Mouse (Mus musculus): ENCODE measurements around the gene Gm28048. TPM values are rescaled to one million over a fixed set of nuclear protein-coding genes. Genes with fewer than 3 reads are reported as not detected.

The Gm28048 gene
- polyA plus RNA-seq, 1 experiment from 2014 or later, result 14.6 TPM

- Histone ChIP-seq H3K9me3 (no peaks in the 10 kb centered on the region), H3K4me2 (no peak overlapping the region), H3K27ac (peak overlapping the region; percentile 64; the same call in 1 of the 2 replicates), H3K4me1 (peaks cover 36% of the 10 kb centered on the region), H3K9ac (no peak overlapping the region), H3K36me3 (no peaks in the 10 kb centered on the region), H3K27me3 (peaks cover 9% of the 10 kb centered on the region), H3K4me3 (no peak overlapping the region)
- 57% methylated on average over 4 of the region's 4 CpGs for WGBS
- ATAC-seq (ENCODE audit: borderline replicate concordance, extremely low read depth, low FRiP score, low TSS enrichment), result no peak
These were observed 127.3 kb downstream of the Gm28048 start for GRCm38 (mm10) chr11:22854571-22854970.

- peaks cover 4% of the 10 kb centered on the region for H3K27me3 ChIP-seq
- H3K36me3 ChIP-seq, result no peaks in the 10 kb centered on the region
- H3K27ac ChIP-seq, result peak overlapping the region; percentile 64
- peak; percentile 56; the same call in 1 of the 2 replicates for ATAC-seq (ENCODE audit: borderline replicate concordance, extremely low read depth, low FRiP score, low TSS enrichment)
- H3K9ac ChIP-seq, result no peak overlapping the region
- no peak overlapping the region for H3K4me3 ChIP-seq
- no peak overlapping the region for H3K4me2 ChIP-seq
- peaks cover 38% of the 10 kb centered on the region for H3K4me1 ChIP-seq
- 42% methylated on average over 2 of the region's 2 CpGs for WGBS
- no peaks in the 10 kb centered on the region for H3K9me3 ChIP-seq
These were observed 128.3 kb downstream of the Gm28048 start for GRCm38 (mm10) chr11:22853477-22854157.

DNA sequence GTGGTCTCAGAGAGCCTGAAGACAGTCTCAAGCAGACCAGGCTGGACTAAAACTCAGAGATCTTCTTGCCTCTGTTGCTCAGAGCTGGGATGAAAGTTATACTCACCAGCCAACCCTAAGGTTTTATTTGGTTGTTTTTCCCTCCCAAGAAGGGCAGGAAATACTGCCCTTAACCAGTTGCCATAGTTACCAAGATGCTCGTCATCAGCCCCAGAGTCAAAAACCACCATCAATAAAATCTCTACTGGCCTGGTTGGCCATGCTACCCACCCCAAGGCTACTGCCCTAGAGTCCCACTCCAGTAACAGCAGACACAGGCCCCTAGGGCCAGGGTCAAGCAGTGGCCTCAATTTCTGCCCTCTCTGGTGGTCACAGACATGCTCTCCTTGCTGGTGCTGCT, 129.4 kb downstream of the Gm28048 start:
- H3K36me3 ChIP-seq, result no peaks in the 10 kb centered on the region
- ATAC-seq (ENCODE audit: borderline replicate concordance, extremely low read depth, low FRiP score, low TSS enrichment), result no peak
- H3K27me3 ChIP-seq, result no peaks in the 10 kb centered on the region
- H3K9me3 ChIP-seq, result no peaks in the 10 kb centered on the region
- H3K9ac ChIP-seq, result no peak overlapping the region
- peaks cover 42% of the 10 kb centered on the region for H3K4me1 ChIP-seq
- WGBS, result 83% methylated on average over 1 of the region's 1 CpGs
- no peak overlapping the region for H3K4me2 ChIP-seq
- no peak overlapping the region for H3K4me3 ChIP-seq
- H3K27ac ChIP-seq, result no peak overlapping the region

- Histone ChIP-seq H3K4me3 (no peak overlapping the region), H3K9me3 (no peaks in the 10 kb centered on the region), H3K4me2 (no peak overlapping the region), H3K36me3 (no peaks in the 10 kb centered on the region), H3K4me1 (peaks cover 48% of the 10 kb centered on the region), H3K27ac (no peak overlapping the region), H3K27me3 (no peaks in the 10 kb centered on the region), H3K9ac (no peak overlapping the region)
- ATAC-seq (ENCODE audit: borderline replicate concordance, extremely low read depth, low FRiP score, low TSS enrichment), result no peak
- WGBS, result 42% methylated on average over 4 of the region's 4 CpGs
These were observed 130.5 kb downstream of the Gm28048 start for GRCm38 (mm10) chr11:22851416-22851815.

DNA sequence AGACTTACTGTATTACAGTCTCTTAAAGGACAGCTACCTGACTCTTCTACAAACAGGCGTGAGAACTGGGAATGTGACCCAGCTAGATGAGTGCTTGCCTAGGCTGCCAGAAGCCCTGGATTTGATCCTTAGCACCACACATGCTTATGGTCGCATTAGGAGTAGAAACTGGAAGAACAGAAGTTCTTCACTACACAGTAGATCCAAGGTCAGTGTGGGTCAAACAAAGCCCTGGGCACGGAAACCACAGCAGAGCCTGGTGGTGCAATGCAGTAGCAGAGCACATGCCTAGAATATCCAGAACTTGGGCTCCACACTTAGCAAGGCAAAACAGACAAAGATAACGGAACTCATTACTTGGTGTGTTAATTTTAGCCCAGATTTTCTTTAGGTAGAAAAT, 131.8 kb downstream of the Gm28048 start:
- Histone ChIP-seq H3K27ac (no peak overlapping the region), H3K4me3 (no peak overlapping the region), H3K9ac (no peak overlapping the region), H3K4me2 (no peak overlapping the region), H3K27me3 (no peaks in the 10 kb centered on the region), H3K36me3 (no peaks in the 10 kb centered on the region), H3K4me1 (peaks cover 55% of the 10 kb centered on the region), H3K9me3 (no peaks in the 10 kb centered on the region)
- 68% methylated on average over 4 of the region's 4 CpGs for whole genome bisulfite sequencing
- ATAC-seq (ENCODE audit: borderline replicate concordance, extremely low read depth, low FRiP score, low TSS enrichment), result no peak

DNA sequence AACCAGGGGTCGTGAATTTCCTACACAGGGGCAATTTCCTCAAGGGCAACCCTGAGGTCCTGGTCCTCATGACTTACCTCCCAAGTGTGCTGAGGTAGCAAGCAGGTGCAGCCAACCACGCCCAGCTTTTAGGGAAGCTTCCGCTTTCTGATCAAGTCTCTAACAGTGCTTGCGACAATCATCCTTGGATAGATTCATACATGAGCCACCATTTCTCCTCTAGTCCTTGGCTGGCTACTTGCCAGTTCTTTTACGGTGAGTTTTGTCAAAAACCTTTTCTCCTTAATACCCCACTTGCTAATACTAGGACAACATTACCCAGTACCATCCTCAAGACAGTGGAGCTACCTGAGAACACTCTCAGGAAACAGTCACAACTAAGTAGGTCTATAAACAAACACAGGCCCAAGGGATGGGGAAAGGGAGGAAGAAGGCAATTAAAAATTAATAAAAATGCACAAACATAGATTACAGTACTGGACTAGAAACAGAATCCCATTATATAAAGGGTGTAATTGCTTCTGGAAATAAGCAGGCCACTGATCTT, 133.2 kb downstream of the Gm28048 start:
- H3K27ac ChIP-seq, result no peak overlapping the region
- no peak overlapping the region for H3K4me2 ChIP-seq
- no peaks in the 10 kb centered on the region for H3K36me3 ChIP-seq
- H3K9me3 ChIP-seq, result no peaks in the 10 kb centered on the region
- no peak for ATAC-seq (ENCODE audit: borderline replicate concordance, extremely low read depth, low FRiP score, low TSS enrichment)
- 73% methylated on average over 5 of the region's 5 CpGs for WGBS
- H3K4me1 ChIP-seq, result peaks cover 56% of the 10 kb centered on the region
- H3K9ac ChIP-seq, result no peak overlapping the region
- no peak overlapping the region for H3K4me3 ChIP-seq
- no peaks in the 10 kb centered on the region for H3K27me3 ChIP-seq

DNA sequence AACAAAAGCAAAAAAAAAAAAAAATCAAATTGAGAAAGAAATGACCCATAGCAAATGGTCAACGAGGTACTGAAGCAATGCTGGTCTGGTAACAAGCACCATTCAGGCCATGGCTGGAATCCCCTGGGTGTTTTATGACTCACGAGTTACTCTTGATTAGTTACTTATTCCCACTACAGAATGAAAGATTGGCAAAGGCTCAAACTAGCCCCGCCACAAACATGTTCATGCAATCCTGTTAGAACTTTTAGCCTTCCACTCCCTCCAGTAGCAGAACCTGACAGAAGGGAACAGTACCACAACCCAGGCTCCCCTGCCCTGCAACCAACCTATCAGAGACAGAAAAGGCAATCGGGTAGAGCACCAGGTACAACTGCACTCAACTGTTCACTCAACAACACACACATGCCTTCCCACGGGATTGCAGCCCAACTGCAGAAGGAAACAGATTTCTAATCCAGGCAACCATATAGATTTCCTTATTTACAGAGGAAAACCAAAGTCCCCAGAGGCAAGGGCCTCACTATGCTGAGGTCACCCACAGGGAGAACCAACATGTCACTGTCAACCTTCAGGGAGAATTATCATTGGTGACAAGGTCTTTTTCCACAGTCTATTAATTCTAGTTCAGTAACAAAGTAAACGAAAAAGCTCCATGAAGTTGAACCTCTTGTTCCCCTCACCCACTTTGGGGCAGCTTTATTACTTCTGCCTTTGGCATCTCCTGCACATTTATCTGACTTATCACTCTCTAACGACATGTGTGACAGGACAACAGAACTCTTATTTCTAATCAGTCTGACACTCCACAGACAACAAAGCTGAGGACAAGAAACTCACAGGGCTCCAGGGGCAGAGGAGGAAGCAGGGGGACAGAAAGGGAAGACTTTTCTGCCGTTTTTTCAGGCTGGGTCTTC, 133.9 kb downstream of the Gm28048 start:
- no peaks in the 10 kb centered on the region for H3K36me3 ChIP-seq
- 34% methylated on average over 8 of the region's 8 CpGs for WGBS

GRCm38 (mm10) chr11:22846960-22847731, 134.7 kb downstream of the Gm28048 start:
- H3K4me1 ChIP-seq, result peaks cover 50% of the 10 kb centered on the region
- H3K27ac ChIP-seq, result no peak overlapping the region
- H3K4me3 ChIP-seq, result no peak overlapping the region
- H3K9ac ChIP-seq, result no peak overlapping the region
- H3K27me3 ChIP-seq, result no peaks in the 10 kb centered on the region
- H3K4me2 ChIP-seq, result no peak overlapping the region
- no peak for ATAC-seq (ENCODE audit: borderline replicate concordance, extremely low read depth, low FRiP score, low TSS enrichment)
- H3K36me3 ChIP-seq, result no peaks in the 10 kb centered on the region
- H3K9me3 ChIP-seq, result no peaks in the 10 kb centered on the region
- WGBS, result 50% methylated on average over 8 of the region's 8 CpGs

More for the DNA sequence above, 133.9 kb downstream of the Gm28048 start:
- Histone ChIP-seq H3K27ac (no peak overlapping the region), H3K4me2 (no peak overlapping the region), H3K4me3 (no peak overlapping the region), H3K9me3 (no peaks in the 10 kb centered on the region), H3K27me3 (no peaks in the 10 kb centered on the region), H3K4me1 (peaks cover 50% of the 10 kb centered on the region), H3K9ac (no peak overlapping the region)
- no peak for ATAC-seq (ENCODE audit: borderline replicate concordance, extremely low read depth, low FRiP score, low TSS enrichment)

DNA sequence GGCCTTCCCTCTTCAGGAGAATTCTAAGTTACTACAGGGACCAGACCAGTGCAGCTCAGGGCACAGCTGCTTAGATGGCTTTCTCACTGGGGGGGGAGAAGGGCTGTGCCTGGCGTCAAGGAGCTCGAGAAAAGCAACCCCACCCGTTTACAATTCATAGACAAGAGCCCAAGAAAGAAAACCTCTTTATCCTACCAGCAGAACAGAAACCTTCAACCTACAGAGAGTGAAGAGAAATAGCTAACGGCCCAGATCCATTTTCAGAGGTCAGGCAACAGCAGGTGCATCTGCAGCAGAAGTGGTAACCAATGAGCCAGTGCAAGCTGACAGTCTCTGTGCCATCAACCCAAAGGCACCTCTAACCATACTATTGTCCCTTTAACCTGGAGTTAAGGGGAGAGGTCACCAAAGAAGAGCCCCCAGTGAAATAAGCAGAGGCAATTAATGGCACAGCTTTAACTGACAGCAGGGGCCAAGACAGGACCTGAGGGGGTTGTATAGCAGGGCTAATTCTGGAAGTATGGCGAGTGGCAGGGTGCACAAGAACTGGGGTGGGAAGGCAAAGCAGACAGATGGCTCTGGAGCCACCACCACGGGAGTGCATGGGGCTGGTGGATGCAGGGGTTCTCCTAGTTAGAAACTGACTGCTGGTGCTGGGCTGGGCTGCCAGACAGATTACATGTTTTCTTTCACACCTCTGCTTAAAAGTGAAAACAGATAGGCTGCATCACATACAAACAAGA, 135.6 kb downstream of the Gm28048 start:
- WGBS, result 57% methylated on average over 6 of the region's 6 CpGs

DNA sequence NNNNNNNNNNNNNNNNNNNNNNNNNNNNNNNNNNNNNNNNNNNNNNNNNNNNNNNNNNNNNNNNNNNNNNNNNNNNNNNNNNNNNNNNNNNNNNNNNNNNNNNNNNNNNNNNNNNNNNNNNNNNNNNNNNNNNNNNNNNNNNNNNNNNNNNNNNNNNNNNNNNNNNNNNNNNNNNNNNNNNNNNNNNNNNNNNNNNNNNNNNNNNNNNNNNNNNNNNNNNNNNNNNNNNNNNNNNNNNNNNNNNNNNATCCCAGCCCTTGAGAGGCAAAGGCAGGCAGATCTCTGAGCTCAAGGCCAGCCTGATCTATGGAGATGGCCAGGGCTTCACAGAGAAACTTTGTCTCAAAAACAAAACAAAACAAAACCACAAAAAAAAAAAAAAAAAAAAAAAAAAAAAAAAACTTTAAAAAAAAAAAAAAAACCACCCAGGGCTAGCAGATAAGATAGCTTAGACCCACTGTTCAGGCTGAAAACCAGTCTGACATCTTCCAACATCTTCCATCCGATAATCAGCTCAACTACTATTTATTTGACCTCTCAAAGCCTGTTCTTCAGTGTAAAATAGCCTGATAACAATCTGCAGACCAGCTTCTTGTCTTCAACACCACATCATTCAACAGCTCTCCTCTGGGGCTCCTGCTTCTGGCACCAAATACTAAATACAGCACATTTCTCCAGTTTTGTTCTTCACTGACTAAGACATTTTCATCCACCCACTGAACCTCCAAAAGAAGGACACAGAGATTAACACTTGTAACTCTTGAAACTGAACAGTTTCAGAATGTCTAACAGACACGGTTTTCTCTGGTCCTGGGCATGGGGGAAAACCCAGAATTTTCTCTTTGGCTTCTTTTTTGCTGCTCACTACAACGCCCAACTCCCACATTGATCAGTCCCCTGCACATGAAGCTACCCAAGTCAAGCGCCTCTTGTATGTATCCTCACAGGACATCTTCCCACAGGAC, 136.9 kb downstream of the Gm28048 start:
- no peaks in the 10 kb centered on the region for H3K27me3 ChIP-seq
- peaks cover 36% of the 10 kb centered on the region for H3K4me1 ChIP-seq
- H3K9me3 ChIP-seq, result no peaks in the 10 kb centered on the region
- H3K9ac ChIP-seq, result no peak overlapping the region
- no peak overlapping the region for H3K4me3 ChIP-seq
- H3K27ac ChIP-seq, result no peak overlapping the region
- ATAC-seq (ENCODE audit: borderline replicate concordance, extremely low read depth, low FRiP score, low TSS enrichment), result no peak
- H3K4me2 ChIP-seq, result no peak overlapping the region
- no peaks in the 10 kb centered on the region for H3K36me3 ChIP-seq
- 54% methylated on average over 4 of the region's 4 CpGs for WGBS

More for the DNA sequence above, 135.6 kb downstream of the Gm28048 start:
- Histone ChIP-seq H3K9me3 (no peaks in the 10 kb centered on the region), H3K4me3 (no peak overlapping the region), H3K36me3 (no peaks in the 10 kb centered on the region), H3K27ac (no peak overlapping the region), H3K4me2 (no peak overlapping the region), H3K9ac (no peak overlapping the region), H3K27me3 (no peaks in the 10 kb centered on the region), H3K4me1 (peaks cover 48% of the 10 kb centered on the region)
- ATAC-seq (ENCODE audit: borderline replicate concordance, extremely low read depth, low FRiP score, low TSS enrichment), result no peak
